Mouse (Mus musculus) heart, embryonic 16.5 days (tissue): ENCODE measurements around the gene Prss53. TPM values are rescaled to one million over a fixed set of nuclear protein-coding genes. Genes with fewer than 3 reads are reported as not detected.
A peak's percentile ranks its signal among the peaks of the same experiment; 100 is the strongest.
"Not testable (repeated sequence)": the region's sequence is repeated elsewhere in the genome, so short reads cannot be mapped to it uniquely, and the experiment has no call there.

Experiments used
- ATAC-seq: fragments of 200-750 bp; cut with Nextera tagmentation; replicated peaks from 2 replicates; pipeline ENCODE4 v1.8.0; 2017; ENCODE audit warnings: moderate number of reproducible peaks; ENCODE audit not compliant: insufficient read depth, low FRiP score; ENCODE audit errors: extremely low read depth
- H3K27ac ChIP-seq: fragments of 300-500 bp; sonication (generic); 2 replicates; pipeline ENCODE4 v1.5.1; 2014; ENCODE audit warnings: mild to moderate bottlenecking, low read length, control low read depth, moderate library complexity
- H3K27me3 ChIP-seq: fragments of 300-500 bp; sonication (generic); 2 replicates; pipeline ENCODE4 v1.6.1; 2014; ENCODE audit warnings: low read length, mixed read lengths; ENCODE audit not compliant: control insufficient read depth, insufficient read depth
- H3K36me3 ChIP-seq: fragments of 300-500 bp; sonication (generic); 2 replicates; pipeline ENCODE4 v1.6.1; 2014; ENCODE audit not compliant: control insufficient read depth, insufficient read depth
- H3K4me1 ChIP-seq: fragments of 300-500 bp; sonication (generic); 2 replicates; pipeline ENCODE4 v1.6.1; 2014; ENCODE audit warnings: low read length, mixed read lengths; ENCODE audit not compliant: control insufficient read depth, insufficient read depth
- H3K4me2 ChIP-seq: fragments of 300-500 bp; sonication (generic); 2 replicates; pipeline ENCODE4 v1.6.1; 2014; ENCODE audit warnings: low read depth, mild to moderate bottlenecking, control low read depth, low read length
- H3K4me3 ChIP-seq: fragments of 300-500 bp; sonication (generic); 2 replicates; pipeline ENCODE4 v1.5.1; 2014; ENCODE audit warnings: mild to moderate bottlenecking, control low read depth, low read length
- H3K9ac ChIP-seq: fragments of 300-500 bp; sonication (generic); 2 replicates; pipeline ENCODE4 v1.6.1; 2014; ENCODE audit warnings: low read length, control low read depth
- H3K9me3 ChIP-seq: fragments of 300-500 bp; sonication (generic); replicated peaks from 2 replicates; pipeline ENCODE4 v1.6.1; 2016; ENCODE audit warnings: low read length; ENCODE audit not compliant: control insufficient read depth
- WGBS: fragments of 180-500 bp; shearing (Covaris S2); extraction: QIAGEN DNeasy Blood & Tissue Kit; methylation state at CpG from one replicate; pipeline ENCODE4 v1.1.7; 2014; 5-methylcytosine and 5-hydroxymethylcytosine counted together
- polyA plus RNA-seq: library from polyadenylated mRNA; unstranded; fragments of >200 nt; fragmentation: Nextera tagmentation; extraction: Ambion mirVana; gene quantifications from 2 replicates; pipeline ENCODE4 v1.2.1, GENCODE M21; 2015

Prss53 gene
- polyA plus RNA-seq, 1 experiment from 2014 or later, result 1.8 TPM

DNA sequence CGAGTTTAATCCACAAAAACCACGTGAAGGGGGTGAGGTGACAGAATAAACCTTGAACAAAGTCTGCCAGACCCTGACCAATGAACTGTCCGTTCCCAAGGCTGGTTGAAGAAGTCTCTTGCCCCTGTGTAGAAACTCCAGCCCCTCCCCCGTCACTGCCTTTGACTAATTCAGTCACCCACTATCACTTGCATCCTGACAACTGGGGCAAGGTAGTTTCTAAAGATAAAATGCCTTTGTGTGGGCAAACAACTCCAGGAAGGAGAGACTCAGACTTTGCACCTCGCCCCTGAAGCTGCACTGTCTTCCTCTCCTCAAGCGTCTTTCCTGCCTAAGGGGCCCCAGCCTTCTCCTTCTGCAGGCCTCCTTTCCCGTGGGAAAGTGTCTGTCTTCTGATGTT, 9.2 kb upstream of the Prss53 start:
- Histone ChIP-seq H3K36me3 (no peaks in the 10 kb centered on the region; the same call in 1 of the 2 replicates), H3K9me3 (no peaks in the 10 kb centered on the region), H3K4me3 (no peak overlapping the region), H3K27ac (no peak overlapping the region), H3K4me2 (no peak overlapping the region), H3K27me3 (no peaks in the 10 kb centered on the region), H3K9ac (no peak overlapping the region), H3K4me1 (peaks cover 5% of the 10 kb centered on the region)
- no peak for ATAC-seq
- 21% methylated on average over 7 of the region's 7 CpGs for WGBS

DNA sequence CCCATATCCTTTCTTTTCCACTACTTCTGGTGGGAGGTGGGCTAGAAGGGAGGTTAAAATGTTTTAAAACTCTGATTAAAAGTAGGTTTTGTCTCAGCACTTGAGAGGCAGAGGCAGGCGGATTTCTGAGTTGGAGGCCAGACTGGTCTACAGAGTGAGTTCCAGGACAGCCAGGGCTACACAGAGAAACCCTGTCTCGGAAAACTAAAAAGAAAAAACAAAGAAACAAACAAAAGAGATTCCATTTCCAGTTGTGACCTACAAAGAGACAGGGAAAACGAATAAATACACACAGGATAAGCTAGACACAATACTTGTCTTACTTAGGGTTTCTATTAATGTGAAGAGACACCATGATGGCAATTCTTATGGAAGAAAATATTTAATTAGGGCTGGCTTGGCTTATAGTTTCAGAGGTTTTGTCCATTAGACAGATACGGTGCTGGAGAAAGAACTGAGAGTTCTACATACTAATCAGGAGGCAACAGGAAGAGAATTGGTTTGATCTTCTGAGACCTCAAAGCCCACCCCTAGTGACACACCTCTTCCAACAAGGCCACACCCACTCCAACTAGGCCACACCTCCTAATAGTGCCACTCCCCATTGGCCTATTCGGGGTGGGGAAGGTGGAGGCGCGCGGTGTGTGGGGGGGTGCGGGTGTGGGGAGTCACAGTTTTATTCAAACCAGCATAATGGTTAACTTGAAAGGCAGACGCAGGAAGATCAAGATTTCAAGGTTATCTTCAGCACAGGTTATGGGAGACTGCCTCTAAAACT, 7.6 kb upstream of the Prss53 start:
- Histone ChIP-seq H3K4me3 (no peak overlapping the region), H3K9me3 (no peaks in the 10 kb centered on the region), H3K36me3 (no peaks in the 10 kb centered on the region), H3K4me2 (no peak overlapping the region), H3K9ac (no peak overlapping the region), H3K27ac (no peak overlapping the region), H3K4me1 (peaks cover 8% of the 10 kb centered on the region), H3K27me3 (no peaks in the 10 kb centered on the region)
- 35% methylated on average over 10 of the region's 10 CpGs for WGBS
- ATAC-seq, result no peak

DNA sequence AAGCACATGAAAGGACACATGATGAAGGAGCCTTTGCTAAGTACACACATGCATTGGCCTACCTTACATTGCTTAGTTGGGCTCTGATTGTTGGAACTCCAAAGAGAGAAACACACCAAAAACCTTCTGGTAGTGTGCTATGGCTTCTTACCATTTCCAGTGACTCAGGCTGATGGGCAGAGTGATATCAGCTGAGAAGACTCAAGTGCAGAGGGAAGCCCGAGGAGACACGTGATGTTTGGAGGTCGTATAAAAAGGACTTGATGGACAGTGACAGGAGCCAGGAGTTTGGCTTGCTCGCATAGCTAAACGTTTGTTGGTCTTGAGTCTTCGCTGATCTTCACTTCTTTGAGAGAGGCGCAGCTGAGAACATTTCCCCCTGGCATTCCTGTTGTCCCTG, 6.8 kb upstream of the Prss53 start:
- H3K4me3 ChIP-seq, result no peak overlapping the region
- no peak overlapping the region for H3K4me2 ChIP-seq
- H3K9ac ChIP-seq, result no peak overlapping the region
- no peak for ATAC-seq
- H3K27ac ChIP-seq, result no peak overlapping the region
- H3K9me3 ChIP-seq, result no peaks in the 10 kb centered on the region
- H3K27me3 ChIP-seq, result no peaks in the 10 kb centered on the region
- 0 out of 2 replicates have a peak, but pooled peaks cover 5% of the 10 kb centered on the region for H3K36me3 ChIP-seq
- peaks cover 8% of the 10 kb centered on the region for H3K4me1 ChIP-seq
- WGBS, result 77% methylated on average over 7 of the region's 7 CpGs

DNA sequence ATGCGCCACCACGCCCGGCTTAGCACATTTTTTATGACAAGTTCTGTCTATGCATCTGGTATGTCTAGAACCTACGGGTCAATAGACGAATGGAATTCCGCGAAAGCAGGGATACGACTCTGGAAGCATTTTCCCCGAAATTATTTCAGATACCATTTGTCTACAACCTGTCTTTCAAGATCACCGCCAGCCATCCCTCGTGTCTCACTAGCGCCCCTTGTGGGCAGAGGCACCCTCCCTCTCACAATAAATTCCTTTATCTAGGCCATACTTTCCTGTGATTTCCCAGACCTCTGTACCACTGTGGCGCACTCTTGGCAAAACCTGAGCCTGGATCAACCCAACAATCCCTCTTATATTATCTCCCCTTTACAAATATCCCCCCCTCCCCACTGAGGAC, 5.6 kb upstream of the Prss53 start:
- Histone ChIP-seq H3K27ac (no peak overlapping the region), H3K4me3 (no peak overlapping the region), H3K27me3 (no peaks in the 10 kb centered on the region), H3K9me3 (no peaks in the 10 kb centered on the region), H3K9ac (no peak overlapping the region), H3K4me2 (no peak overlapping the region), H3K4me1 (peaks cover 8% of the 10 kb centered on the region), H3K36me3 (0 out of 2 replicates have a peak, but pooled peaks cover 5% of the 10 kb centered on the region)
- no peak for ATAC-seq
- WGBS, result 55% methylated on average over 13 of the region's 13 CpGs

DNA sequence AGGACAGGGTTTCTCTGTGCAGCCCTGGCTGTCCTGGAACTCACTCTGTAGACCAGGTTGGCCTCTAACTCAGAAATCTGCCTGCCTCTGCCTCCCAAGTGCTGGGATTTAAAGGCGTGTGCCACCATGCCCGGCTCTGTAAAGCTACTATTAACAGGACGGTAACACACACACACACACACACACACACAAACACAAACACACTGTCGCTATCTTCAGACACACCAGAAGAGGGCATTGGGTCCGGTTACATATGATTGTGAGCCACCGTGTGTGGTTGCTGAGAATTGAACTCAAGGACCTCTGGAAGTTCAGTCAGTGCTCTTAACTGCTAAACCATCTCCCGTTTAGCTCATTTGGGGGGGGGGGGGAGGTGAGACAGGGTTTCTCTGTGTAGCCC, 5.1 kb upstream of the Prss53 start:
- H3K36me3 ChIP-seq, H3K9ac ChIP-seq, H3K27me3 ChIP-seq, H3K4me1 ChIP-seq, H3K9me3 ChIP-seq, ATAC-seq, H3K27ac ChIP-seq: not testable (repeated sequence)
- peak overlapping the region; percentile 77 for H3K4me3 ChIP-seq
- WGBS, result 59% methylated on average over 7 of the region's 7 CpGs
- H3K4me2 ChIP-seq, result peak overlapping the region; percentile 92

DNA sequence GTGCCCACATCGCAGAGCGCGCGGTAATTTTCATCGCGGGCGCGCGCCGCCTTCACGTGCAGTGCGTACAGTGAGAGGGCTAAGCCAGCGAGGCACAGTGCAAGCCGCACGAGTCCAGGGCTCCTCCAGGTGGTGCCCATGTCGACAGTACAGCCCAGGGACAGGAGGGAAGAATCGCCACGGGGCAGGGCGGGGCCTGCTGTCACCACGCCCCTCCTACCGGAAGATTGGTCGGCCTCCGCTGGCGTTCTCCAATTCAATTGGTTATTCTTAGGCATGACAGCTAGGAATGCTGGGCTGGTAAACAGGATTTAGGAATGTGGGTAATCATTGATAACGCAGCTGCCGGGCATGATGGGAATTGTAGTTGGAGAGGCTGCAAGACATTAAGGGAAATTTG, 4.7 kb upstream of the Prss53 start, which contains the start of the genes Gm21974 and Vkorc1:
TSS of gene Gm21974 (minus strand) at position 13 of the 400 bp plus-strand sequence.
TSS of gene Vkorc1 (minus strand) at position 176 of the 400 bp plus-strand sequence.
- Histone ChIP-seq H3K4me1 (peaks cover 8% of the 10 kb centered on the region), H3K4me3 (peak within 1 kb of the TSS; percentile 77), H3K27ac (peak within 1 kb of the TSS; percentile 81), H3K27me3 (no peaks in the 10 kb centered on the region), H3K9ac (peak within 1 kb of the TSS; percentile 81), H3K9me3 (no peaks in the 10 kb centered on the region), H3K36me3 (0 out of 2 replicates have a peak, but pooled peaks cover 5% of the 10 kb centered on the region), H3K4me2 (peak within 1 kb of the TSS; percentile 92)
- under 1% methylated on average over 26 of the region's 26 CpGs for whole genome bisulfite sequencing
- ATAC-seq, result peak; percentile 98

DNA sequence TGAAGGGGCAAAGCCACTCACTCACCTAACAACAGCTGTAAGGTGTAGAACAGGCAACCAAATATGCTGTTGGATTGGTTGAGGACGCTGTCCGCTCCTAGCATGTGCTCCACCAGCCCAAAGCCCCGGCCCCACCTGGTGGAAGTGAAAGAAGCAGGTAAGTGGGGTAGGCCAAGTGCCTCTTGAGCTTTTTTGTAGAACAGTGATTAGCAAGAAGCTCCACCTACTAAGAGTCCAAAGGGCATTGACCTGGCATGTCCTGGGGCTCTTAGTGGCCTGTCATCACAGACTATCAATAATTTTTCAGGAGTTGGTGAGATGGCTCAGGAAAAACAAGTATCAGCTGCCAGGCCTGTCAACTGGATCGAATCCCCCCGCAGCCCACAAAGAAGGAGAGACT, 3.7 kb upstream of the Prss53 start:
- Histone ChIP-seq H3K27ac (no peak overlapping the region), H3K9ac (peak overlapping the region; percentile 81), H3K9me3 (no peaks in the 10 kb centered on the region), H3K36me3 (0 out of 2 replicates have a peak, but pooled peaks cover 5% of the 10 kb centered on the region), H3K4me1 (peaks cover 8% of the 10 kb centered on the region), H3K4me2 (peak overlapping the region; percentile 92), H3K4me3 (peak overlapping the region; percentile 77), H3K27me3 (no peaks in the 10 kb centered on the region)
- WGBS, result 68% methylated on average over 5 of the region's 5 CpGs
- no peak for ATAC-seq

DNA sequence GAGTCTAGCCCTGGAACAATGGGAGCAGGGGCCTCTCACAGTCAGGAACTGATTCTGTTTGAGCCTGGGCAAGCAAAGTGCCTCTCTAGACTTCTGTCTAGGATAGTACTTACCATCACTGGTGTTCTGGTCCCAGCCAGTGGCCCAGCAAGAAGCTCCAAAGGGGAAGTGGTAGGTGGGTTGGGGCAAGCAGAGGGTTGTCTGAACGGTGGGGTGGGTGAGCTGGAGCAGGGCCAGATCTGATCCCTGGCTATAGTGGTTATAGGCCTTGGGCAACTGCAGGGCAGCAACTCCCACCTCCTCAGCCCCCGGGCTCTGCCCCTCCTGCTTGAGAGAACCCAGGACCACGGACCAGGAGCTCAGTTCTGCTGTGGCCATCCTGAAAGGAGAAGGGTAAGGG, 1.9 kb downstream of the Prss53 start:
- Histone ChIP-seq H3K9ac (no peak overlapping the region), H3K4me2 (no peak overlapping the region), H3K27ac (no peak overlapping the region), H3K9me3 (no peaks in the 10 kb centered on the region), H3K4me1 (peaks cover 5% of the 10 kb centered on the region), H3K36me3 (peaks cover 30% of the 10 kb centered on the region), H3K4me3 (no peak overlapping the region), H3K27me3 (no peaks in the 10 kb centered on the region)
- ATAC-seq, result no peak
- 64% methylated on average over 3 of the region's 3 CpGs for WGBS

DNA sequence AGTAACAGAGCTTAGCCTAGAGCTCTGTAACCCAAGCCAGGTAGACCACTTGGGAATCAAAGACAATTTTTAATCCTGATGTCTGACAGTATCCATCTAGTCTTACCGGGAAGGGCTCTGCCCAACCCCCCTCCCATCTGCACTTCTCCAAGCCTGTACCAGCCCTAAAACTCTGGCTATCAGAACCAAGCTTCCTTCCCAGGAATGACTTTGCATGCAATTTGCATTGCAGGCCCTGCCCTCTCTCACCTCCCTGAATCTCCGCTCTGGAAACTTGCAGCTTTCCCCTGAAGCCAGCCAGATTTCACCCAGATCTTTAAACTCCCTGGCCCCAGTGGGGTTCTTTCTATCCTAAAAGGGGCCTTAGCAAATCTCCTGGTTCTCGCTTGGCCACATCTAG, 3.0 kb downstream of the Prss53 start:
- ATAC-seq, result no peak
- H3K9me3 ChIP-seq, result no peaks in the 10 kb centered on the region
- no peak overlapping the region for H3K9ac ChIP-seq
- 78% methylated on average over 3 of the region's 3 CpGs for WGBS
- peaks cover 36% of the 10 kb centered on the region for H3K36me3 ChIP-seq
- H3K27me3 ChIP-seq, result no peaks in the 10 kb centered on the region
- no peak overlapping the region for H3K27ac ChIP-seq
- no peak overlapping the region for H3K4me2 ChIP-seq
- H3K4me1 ChIP-seq, result peaks cover 11% of the 10 kb centered on the region
- H3K4me3 ChIP-seq, result no peak overlapping the region
